Mouse (Mus musculus) bone marrow, adult 2 months (tissue): ENCODE measurements around the gene Gm20518.

Experiments
- CTCF ChIP-seq: fragments of 200-500 bp; IDR thresholded peaks from 2 replicates; pipeline ENCODE4 v1.5.1; 2011; ENCODE audit warnings: low read length, control low read depth; ENCODE audit not compliant: control insufficient read depth, insufficient read depth
- POLR2A ChIP-seq: fragments of 200-500 bp; IDR thresholded peaks from 2 replicates; pipeline ENCODE4 v1.6.1; 2011; ENCODE audit warnings: low read depth, mild to moderate bottlenecking, control low read depth, low read length, borderline replicate concordance; ENCODE audit not compliant: control insufficient read depth

- no peak for TF ChIP-seq POLR2A
- no peak for TF ChIP-seq CTCF
Measured at GRCm38 (mm10) chr16:17889689-17890341, 1.7 kb downstream of the Gm20518 start.
